Mouse (Mus musculus) liver, embryonic 14.5 days (tissue): ENCODE results near the gene Tmem269.

Experiments
- CTCF ChIP-seq: IDR thresholded peaks from 2 replicates; pipeline ENCODE4 v1.5.1; 2016; ENCODE audit warnings: antibody characterized with exemption, low read depth, control low read depth
- EP300 ChIP-seq: IDR thresholded peaks from 2 replicates; pipeline ENCODE4 v1.6.1; 2016; ENCODE audit warnings: antibody characterized with exemption, low read depth

DNA sequence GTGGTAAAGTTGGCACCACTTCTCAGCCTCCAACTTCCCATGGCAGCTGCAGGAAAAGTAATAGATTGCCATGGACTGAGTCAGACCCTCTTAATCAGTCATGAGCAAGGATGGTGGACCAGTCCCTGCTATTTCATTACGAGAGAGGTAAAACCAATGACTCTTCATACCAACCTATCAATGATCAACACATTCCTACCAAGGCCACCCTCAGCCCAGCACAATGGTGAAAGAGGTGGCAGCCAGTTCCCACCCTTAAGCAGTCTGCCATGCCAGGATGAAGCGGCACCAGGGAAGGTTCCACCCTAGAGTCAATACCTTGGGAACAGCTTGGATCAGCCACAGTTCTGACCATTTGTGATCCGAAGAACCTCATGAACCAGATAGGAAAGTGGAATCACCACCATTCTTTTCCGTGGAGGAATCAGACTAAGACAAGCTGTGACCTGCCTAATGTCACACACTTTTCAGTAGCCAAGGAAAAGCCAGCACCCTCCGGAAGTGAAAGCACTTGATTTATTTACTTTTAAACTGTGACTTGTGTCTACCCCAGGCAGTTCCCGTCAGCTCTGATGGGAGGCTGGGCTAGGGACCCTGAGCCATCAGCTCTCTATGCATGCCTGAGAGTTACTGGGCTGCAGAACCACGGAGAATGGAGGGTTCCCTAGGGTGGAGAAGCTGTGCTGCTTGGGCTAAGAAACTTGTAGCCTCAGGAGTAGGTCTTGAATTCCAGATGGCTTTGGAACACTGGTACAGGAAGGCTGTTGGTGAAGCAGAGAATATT lies 34.2 kb upstream of the Tmem269 start:
- TF ChIP-seq CTCF: no peak
- no peak for TF ChIP-seq EP300
